Mouse (Mus musculus): ENCODE data around the gene Sh2d1b1.

DNA sequence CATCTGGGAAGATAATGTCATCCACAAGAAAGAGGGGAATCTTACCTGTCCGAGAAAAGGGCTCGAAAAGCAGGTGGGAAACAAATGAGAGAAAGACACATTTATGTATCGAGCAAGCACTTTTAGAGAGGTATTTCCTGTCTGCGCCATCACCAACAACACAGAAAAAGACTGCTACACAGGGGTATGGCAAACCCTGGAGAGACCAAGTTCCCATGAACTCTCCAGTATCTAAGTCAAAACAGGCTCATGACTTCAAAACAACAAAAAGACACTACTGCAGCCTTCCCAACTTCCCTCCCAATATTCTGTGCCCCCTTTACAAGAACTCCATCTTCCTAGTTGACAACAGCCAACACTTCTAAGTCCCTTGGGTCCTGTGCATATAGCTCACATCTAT is 29.1 kb downstream of the Sh2d1b1 start, which contains the start of gene Gm7694:
- TF ChIP-seq FLI1 (IDR thresholded peaks at IDR 0.05; ENCODE audit: low read length) = no peak
- TF ChIP-seq GATA1 (IDR thresholded peaks at IDR 0.05; ENCODE audit: borderline replicate concordance, low read length) = no peak
